Mouse (Mus musculus) mouse trophoblast stem cell (cell line): ENCODE measurements at regions not wholly inside any gene's neighbourhood (a gene's known extent, or its start where the extent isn't known, plus 50 kb on each side); places are given as distances from the start of the nearest gene placed in this dataset.

Experiments
- in situ Hi-C, 2 experiments: fragments of 300-500 bp; cut with MseI, MboI; formaldehyde crosslinking; loops; 2 replicates in 1 of 2; 3 replicates in 1 of 2; pipeline ENCODE4 v1.15.1; 2025

DNA sequence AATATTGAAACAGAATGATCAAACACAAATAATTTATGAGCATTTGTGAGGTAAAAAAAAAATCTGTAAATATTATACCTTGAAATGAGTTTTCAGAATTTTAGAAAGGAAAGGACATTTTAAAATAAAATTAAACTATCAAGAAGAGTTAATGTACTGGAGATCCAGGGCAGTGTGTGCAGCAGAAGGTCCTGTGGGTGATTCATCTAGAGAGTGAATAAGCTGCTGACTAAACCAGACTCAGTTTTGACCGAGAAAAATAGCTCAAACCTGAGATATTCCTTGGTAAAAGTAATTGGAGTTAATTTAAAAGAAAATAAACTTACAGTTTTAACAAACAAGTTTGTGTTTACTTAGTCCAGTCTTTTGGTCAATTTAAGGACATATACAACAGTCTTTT lies 1118.6 kb upstream of the Celf2 start:
- in situ Hi-C loops, result no loop called here

DNA sequence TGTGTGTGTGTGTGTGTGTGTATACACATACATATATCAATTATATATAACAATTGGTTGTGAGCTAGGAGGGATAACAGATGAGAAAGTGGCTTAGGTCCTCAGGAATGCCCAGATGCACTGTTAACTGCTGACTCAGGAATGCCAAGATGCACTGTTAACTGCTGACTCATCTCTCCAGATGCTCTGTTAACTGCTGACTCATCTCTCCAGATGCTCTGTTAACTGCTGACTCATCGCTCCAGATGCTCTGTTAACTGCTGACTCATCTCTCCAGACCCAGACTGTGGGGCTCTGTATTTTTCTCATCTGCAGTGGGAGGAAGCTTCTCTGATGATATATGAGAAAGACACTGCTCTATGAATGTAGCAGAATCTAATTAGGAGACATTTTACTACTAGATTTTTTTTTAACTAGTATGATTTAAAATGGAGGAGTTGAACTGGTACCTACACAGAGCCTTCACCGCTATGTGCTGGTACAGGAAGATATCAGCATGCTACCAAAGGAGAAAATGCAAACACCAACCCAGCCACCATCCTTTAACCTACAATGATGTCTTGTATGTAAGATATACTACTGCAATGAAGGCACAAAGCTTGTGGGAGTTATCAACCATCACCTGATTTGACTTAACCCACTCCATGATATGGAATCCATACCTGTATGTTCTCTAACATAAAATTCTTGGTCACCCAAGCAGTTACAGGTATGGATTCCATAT lies 1119.3 kb upstream of the Celf2 start:
- in situ Hi-C loops, result no loop called here

DNA sequence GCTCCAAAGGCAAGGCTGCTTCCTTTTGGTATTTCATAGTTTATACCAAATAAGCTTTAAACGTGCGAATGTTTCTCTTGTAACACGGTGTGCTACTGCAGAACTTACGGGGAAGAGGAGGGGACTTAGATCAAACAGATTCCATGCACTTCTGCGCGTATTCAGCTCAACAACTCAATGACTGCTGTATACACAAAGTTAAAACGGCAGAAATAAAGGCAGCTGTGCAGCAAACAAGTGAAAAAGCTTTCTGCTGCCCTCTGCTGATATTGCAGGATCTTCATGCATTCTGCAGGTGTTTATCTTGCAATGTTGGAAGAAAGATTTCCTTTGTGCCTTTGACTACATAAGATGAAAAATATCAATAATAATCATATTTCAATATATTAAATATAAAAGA lies 1128.7 kb upstream of the Celf2 start:
- in situ Hi-C loops, result no loop called here

DNA sequence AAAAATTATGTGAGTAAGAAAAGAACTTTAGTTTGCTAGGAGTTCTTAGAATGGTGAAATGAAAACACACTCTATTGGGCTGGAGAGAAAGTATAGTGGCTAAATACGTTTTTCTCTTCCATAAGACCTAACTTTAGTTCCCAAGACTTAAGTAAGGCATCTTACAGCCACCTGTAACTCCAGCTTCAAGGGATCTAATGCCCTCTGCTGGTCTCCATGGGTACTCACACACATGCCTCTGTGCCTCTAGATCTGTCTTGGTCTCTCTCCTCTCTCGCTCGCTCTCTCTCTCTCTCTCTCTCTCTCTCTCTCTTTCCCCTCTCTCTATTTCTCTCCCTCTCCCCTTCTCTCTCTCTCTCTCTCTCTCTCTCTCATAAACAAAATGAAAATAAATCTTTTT lies 1129.9 kb upstream of the Celf2 start:
- in situ Hi-C loops, result no loop called here

DNA sequence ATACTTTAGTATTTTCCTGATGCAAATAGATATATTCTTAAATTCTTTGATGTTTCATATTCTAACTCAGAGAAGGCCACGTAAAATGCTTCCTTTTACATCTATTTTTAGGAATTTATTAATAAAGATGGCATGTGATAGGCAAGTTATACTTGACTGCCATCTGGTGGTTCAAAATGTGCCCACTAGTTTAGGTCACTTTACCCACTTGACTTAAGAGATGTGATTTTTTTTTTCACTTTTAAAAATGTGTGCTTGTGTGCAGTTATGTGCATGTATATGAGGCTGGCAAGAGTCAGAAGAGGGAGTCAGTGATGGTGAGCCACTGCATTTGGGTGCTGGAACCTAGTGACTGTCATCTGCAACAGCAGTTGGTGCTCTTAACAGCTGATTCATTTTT lies 1136.1 kb upstream of the Celf2 start:
- in situ Hi-C loops, result no loop called here

DNA sequence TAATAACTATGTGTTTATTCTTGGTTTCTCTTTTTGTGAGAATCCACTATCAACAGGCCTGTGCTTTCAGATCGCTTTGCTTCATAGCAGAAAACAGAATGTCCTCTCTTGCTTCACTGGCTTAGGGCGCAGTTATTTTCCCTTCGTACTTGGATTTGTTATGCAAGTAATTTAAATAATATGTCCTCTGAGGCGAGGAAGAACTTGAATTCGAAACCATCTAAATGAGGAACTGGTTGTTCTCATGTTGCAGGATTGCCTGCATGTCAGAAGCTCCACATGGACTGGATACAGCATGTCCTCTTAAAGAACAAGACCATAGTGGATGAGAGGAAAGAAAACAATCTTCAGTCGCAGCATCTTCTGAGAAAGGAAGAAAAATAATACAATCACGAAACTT lies 1151.2 kb upstream of the Celf2 start:
- in situ Hi-C loops, result no loop called here

DNA sequence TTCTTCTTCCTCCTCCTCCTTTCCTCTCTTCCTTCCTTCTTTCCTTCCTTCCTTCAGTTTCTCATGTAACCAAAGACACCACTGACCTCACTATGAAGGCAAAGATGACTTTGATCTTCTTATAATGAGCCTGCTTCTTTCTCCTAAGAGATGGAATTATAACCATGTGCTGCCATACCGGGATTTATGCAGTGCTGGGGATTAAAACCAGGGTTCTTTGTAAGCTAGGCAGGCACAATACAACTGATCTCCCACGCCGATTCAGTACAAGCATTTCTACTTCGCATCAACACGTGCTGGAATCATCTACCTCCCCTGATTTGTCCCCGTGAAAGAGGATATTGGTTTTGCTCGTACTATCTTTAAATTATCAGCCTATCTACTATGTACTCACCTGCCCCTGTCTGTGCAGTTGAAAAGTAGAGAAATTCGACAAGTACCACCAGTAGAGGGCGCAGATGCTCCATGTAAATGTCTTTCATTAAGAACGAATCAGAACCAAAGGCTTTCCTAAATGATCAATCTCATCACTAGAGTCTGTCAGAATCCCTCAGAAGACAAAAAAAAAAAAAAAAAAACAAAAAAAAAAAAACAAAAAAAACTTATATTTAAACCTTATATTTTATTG lies 1164.5 kb upstream of the Celf2 start:
- in situ Hi-C loops, result no loop called here

DNA sequence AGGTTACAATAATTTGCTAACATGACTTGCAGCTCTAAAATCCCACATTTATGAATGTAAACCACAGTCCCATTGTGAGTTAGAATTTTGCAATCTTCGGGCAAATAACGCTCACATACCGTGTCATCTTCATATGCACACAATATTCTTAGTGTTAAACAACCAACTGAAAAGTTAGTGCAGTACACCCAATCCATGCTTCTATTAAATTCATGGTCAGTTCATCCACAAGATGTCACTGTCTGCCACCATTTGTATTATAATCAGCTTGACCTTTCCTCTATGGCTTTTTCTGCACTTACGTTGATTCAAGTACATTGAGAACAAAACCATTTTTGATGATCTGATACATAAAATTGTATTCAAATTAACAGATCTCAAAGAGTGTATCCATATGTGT lies 1166.2 kb upstream of the Celf2 start:
- in situ Hi-C loops, result loop anchor here (5.0 to 25.0 kb wide), 2 partner anchors 1337 to 1778 kb away; no protein-coding TSS in a partner anchor

DNA sequence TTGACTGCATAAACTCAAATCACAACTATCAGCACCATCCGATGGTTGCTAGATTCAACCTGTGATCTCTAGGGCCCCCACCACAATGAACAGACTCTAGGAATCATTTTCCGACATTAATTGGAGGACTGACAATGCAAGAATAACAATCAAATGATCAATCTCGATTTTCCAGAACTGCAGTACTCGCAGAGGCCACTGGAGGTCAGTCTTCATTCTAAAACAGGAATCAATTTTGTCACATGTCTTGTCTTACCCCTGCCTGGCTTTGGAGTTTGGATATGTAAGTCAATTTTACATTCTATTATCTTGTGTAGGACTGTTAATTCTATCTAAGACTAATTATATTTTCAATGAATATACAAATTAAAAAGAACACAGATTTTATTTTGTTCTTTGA lies 1167.2 kb upstream of the Celf2 start:
- in situ Hi-C loops, result loop anchor here (5.0 to 25.0 kb wide), 2 partner anchors 1336 to 1779 kb away; no protein-coding TSS in a partner anchor

DNA sequence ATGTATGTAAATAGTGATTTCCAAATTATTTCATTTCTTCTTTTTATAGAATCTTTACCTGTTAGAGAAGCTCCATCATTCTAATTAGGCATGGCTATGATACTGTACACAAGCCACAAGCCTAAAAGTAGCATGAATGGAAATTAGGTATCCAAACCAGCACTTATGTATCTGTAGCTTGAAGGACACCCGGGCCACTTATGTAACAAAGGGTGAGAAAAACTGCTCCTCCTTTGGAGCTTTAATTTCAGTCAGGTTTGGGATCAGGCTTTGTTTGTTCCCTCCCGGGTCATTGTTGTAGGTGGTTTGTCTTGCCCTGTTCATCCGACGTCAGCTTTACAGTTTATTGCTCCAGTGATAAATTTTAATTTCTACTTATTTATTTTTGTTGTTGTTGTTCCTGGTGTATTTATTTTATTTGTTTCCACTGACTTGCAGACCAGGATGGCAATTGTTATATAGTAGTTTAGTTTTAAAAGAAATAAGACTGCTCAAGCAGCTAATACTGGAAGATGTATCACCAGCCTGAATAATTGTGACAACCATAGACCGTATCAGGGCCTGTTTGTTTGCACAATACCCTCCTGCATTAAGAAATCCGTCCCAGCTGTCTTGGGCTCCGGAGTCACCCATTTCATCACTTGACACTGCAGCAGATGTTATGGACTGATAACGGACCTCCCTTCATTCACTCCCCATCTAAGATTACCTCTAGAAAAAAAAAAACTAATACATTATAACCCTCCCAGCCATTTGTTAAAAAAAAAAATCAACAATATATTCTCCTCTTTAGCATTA lies 1181.7 kb upstream of the Celf2 start:
- in situ Hi-C loops, result loop anchor here in 1 of 2 experiments (25.0 kb wide), 1 partner anchor 1321 kb away; no protein-coding TSS in a partner anchor

DNA sequence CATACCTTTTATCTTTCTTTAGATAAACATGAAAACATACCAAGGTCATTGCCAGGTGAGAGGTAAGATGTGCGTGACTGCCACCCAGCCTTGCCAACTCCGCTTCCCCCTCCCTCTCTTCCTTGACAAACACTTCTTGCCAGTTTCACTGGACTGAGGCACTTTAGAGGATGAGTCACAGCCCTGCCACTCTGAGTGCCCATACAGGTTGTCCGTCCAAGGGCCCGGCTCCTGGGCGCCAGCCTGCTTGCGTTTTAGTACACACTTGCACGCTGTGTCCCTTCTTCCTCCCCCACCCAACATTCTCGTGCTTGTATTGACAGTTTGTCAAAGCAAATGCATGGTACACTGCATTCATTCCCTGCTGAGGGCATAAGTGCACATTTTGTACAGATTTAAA lies 1151.7 kb upstream of the 4930412O13Rik start:
- in situ Hi-C loops, result no loop called here

DNA sequence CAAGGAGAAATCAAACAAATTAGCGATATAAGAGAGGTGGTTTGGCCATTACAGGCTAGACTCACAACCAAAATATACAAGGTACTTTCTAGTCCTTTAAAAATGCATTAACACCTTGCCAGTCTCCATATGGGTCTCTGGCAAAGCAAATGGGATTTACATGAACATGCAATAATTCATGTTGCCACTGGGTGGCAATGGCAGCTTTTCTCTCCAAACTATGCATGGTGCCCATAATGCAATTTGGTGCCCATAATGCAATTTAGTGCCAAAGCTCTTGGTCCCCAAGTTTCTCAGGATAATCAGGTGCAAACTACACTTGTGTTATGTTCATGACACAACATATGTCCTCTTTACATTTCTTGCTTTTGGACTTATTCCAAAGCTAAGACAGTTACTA lies 1126.9 kb upstream of the 4930412O13Rik start:
- in situ Hi-C loops, result no loop called here

DNA sequence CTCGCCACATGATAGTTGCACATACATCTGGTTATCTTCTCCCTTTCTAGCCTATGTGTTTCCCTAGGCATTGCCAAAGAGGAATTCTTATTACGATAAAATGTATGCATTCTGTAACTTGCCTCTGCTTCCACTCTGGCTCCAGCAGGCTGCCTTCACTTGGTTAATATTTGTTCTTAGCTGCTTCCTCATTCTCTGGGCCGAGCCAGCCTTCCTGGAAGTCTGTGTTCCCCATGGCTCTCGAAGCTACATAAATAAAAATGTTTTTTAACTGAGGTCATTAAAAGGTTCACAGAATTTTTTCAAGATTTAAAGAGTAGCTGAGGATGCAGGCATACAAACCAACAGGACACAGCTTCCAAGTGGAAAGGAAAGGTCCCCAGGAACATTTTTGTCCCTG lies 1124.5 kb upstream of the 4930412O13Rik start:
- in situ Hi-C loops, result no loop called here

DNA sequence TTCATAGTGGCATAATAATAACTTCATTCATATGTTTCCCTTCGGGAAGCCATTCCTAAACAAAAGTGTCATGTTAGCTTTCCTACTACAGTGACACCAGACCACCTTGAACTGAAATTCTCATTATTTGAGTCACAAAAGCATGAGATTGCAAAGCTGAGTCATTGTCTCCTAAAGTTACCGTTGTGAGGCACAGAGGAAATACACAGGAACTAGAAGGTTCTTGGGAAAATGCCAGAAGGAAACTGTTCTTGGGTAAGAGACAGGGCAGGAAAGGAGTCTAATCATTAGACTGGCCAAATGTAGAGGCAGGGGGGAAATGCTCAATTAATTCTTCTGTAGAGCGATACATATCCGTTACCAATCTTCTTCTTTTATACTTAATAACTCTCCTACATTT lies 1110.4 kb upstream of the 4930412O13Rik start:
- in situ Hi-C loops, result no loop called here

DNA sequence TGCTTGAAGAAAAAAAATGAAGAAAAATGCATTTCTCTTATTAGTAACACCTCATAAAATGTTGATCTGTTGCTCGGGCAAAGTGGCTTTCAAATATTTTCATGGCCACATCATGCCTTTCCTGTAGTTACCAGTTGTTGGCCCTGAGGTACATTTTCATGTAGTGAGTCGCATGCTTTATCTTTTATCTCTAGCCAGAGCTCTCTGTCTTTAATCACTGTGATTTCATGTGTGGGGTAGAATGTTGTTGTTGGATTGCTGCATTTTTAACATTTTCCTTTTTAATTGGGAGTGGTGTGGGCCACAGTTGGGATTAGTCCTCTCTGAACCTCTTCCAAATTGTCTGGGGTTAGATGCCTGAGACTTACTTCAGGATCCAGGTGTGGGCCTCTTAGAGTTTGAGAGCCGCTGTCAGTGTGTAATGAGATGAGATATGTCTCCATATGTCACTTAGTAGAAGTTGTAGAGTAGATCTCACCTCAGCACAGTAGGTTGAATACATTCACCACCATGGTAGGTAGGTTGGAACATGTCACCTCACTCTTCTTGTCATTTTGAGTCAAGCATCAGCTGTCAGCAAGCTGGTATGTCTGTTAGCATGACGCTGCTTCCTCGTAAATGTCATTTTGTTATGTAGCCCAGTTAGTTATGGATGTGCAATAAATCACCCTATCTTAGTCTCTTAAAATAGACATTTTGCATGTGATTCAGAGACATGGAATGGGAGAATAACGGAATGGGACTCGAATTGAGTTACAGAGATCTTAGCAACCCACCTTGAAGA lies 1099.7 kb upstream of the 4930412O13Rik start:
- in situ Hi-C loops, result no loop called here

DNA sequence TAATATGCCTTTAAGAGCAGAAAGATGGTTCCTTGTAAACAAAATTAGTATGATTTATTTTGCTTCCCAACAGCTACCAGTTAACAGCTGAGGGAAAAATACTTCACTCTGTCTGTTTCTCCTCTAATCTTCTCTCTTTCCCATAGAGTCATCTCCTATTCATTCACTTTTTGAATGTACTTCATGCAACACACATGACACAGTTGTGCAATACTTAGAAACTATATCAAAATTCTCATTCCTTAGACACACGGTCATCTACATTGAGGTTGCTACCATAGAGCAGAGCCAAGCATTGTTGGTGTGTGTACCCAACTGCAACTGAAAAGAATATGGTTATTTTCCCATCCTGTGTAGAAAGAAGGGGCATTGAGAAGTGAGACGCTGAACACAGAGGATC lies 1098.8 kb upstream of the 4930412O13Rik start:
- in situ Hi-C loops, result no loop called here

DNA sequence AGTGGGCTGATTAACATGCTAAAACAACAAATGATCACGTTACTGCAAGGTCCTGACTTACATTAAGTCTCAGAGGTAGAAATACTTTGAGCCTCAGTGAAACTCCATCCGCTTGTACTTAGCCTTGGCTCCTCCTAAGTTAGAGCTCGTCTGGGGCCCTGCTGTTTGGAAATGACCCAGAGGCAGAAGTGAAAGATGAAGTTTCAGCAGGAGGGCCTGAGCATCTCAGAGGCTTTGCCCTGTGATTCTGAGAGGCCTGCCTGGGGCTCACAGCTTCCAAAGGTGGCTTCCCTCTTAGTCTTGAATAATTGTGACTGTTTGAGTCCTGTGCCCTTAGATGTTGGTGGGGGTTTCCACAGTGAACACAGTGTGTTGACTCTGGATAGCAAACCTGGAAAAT lies 1079.0 kb upstream of the 4930412O13Rik start:
- in situ Hi-C loops, result no loop called here

DNA sequence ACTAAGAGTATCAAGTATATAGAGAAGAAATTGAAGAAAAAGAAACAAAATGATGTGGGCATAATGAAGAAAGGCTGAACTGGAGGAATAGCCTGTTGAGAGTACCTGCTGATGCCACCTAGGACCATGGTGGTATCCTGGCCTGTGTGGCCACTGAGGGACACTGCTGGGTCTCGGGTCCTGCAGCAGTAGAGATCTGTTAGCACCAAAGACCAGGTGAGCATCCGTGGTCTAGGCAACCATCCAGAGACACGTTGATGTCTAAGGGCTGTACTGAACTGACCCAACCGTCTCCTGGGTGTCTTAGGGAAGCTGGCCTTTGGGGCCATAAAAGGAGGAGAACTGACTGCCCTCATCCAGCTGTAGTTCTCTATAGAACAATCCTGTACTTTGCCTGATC lies 1071.4 kb upstream of the 4930412O13Rik start:
- in situ Hi-C loops, result no loop called here

DNA sequence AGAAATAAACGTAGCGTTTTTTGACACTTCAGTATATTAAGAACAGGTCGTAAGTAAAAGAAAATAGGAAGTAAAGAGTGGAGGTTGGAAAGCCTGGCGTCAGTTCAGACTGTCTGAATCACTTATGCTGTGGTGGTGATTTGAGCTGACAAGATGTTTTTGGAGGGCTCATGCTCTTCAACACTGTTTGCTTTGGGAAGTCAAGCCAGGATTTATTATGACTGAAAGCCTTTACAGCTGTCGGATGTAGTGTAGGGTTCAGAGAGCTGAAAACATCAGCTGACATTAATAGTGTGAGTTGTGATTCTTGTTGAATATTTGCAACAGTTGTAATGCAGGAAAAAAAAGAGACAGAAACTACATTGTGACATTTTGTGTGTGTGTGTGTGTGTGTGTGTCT lies 1062.9 kb upstream of the 4930412O13Rik start:
- in situ Hi-C loops, result no loop called here

DNA sequence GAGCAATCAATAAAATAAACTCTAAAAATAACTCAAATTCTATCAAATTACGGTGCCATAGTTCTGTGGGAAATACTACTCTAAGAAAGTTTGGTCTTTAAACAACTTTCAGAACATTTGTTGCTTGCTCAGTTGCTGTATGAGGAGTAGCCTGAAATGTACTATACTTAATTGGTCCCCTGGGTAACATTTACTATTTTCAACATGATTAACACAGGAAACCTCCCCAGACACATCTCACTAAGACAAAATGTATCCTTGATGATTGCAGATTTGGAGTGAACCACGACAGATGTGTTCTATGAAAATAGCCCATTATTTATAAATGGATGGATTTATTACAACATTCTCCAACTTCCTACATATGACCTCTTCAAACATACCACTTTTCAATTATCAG lies 1055.6 kb upstream of the 4930412O13Rik start:
- in situ Hi-C loops, result no loop called here
